Mouse (Mus musculus) midbrain, embryonic 12.5 days (tissue): ENCODE results near the gene Nr5a1. TPM values are rescaled to one million over a fixed set of nuclear protein-coding genes. Genes with fewer than 3 reads are reported as not detected.
A peak's percentile ranks its signal among the peaks of the same experiment; 100 is the strongest.

Source experiments
- ATAC-seq: fragments of 200-750 bp; cut with Nextera tagmentation; 2 replicates; pipeline ENCODE4 v1.8.0; 2017; ENCODE audit warnings: low read depth, moderate TSS enrichment, moderate library complexity; ENCODE audit not compliant: low FRiP score
- H3K27ac ChIP-seq: fragments of 300-500 bp; sonication (generic); replicated peaks from 2 replicates; pipeline ENCODE4 v1.5.1; 2016; ENCODE audit warnings: mild to moderate bottlenecking
- H3K27me3 ChIP-seq: fragments of 300-500 bp; sonication (generic); 2 replicates; pipeline ENCODE4 v1.6.1; 2016; ENCODE audit warnings: mild to moderate bottlenecking
- H3K36me3 ChIP-seq: fragments of 300-500 bp; sonication (generic); 2 replicates; pipeline ENCODE4 v1.6.1; 2016
- H3K4me1 ChIP-seq: fragments of 300-500 bp; sonication (generic); 2 replicates; pipeline ENCODE4 v1.6.1; 2016
- H3K4me2 ChIP-seq: fragments of 300-500 bp; sonication (generic); replicated peaks from 2 replicates; pipeline ENCODE4 v1.6.1; 2016; ENCODE audit warnings: mild to moderate bottlenecking, moderate library complexity
- H3K4me3 ChIP-seq: fragments of 300-500 bp; sonication (generic); 2 replicates; pipeline ENCODE4 v1.5.1; 2016; ENCODE audit warnings: mild to moderate bottlenecking
- H3K9ac ChIP-seq: fragments of 300-500 bp; sonication (generic); replicated peaks from 2 replicates; pipeline ENCODE4 v1.6.1; 2016; ENCODE audit warnings: mild to moderate bottlenecking, moderate library complexity
- H3K9me3 ChIP-seq: fragments of 300-500 bp; sonication (generic); 2 replicates; pipeline ENCODE4 v1.6.1; 2016; ENCODE audit warnings: mild to moderate bottlenecking
- WGBS: fragments of 180-500 bp; shearing (Covaris S2); methylation state at CpG from one replicate; pipeline ENCODE4 v1.1.7; 2016; 5-methylcytosine and 5-hydroxymethylcytosine counted together
- polyA plus RNA-seq: library from polyadenylated mRNA; unstranded; fragments of >200 nt; fragmentation: Nextera tagmentation; extraction: Ambion mirVana; gene quantifications from 2 replicates; pipeline ENCODE4 v1.2.1, GENCODE M21; 2016

Nr5a1 gene
- polyA plus RNA-seq, 1 experiment from 2014 or later: 0.29 TPM

- Histone ChIP-seq H3K36me3 (no peaks in the 10 kb centered on the region), H3K9ac (no peak overlapping the region), H3K27ac (no peak overlapping the region), H3K9me3 (no peaks in the 10 kb centered on the region), H3K4me2 (no peak overlapping the region), H3K4me1 (no peaks in the 10 kb centered on the region), H3K4me3 (no peak overlapping the region), H3K27me3 (peaks cover 22% of the 10 kb centered on the region)
- ATAC-seq: peak; percentile 50
- 56% methylated on average over 9 of the region's 9 CpGs for WGBS
Measured at GRCm38 (mm10) chr2:38675366-38675969, 38.9 kb downstream of the Nr5a1 start.

- Histone ChIP-seq H3K4me1 (0 out of 2 replicates have a peak, but pooled peaks cover 5% of the 10 kb centered on the region), H3K9ac (no peak overlapping the region), H3K4me2 (no peak overlapping the region), H3K27me3 (peaks cover 41% of the 10 kb centered on the region), H3K36me3 (no peaks in the 10 kb centered on the region), H3K4me3 (no peak overlapping the region), H3K27ac (no peak overlapping the region), H3K9me3 (no peaks in the 10 kb centered on the region)
- ATAC-seq: no peak
- WGBS: 64% methylated on average over 11 of the region's 11 CpGs
Measured at GRCm38 (mm10) chr2:38672496-38672895, 41.8 kb downstream of the Nr5a1 start.

- peak overlapping the region; percentile 24 for H3K4me2 ChIP-seq
- no peak overlapping the region for H3K4me3 ChIP-seq
- no peaks in the 10 kb centered on the region for H3K36me3 ChIP-seq
- H3K9me3 ChIP-seq: no peaks in the 10 kb centered on the region
- H3K27me3 ChIP-seq: peaks cover 44% of the 10 kb centered on the region
- no peak overlapping the region for H3K27ac ChIP-seq
- no peak overlapping the region for H3K9ac ChIP-seq
- H3K4me1 ChIP-seq: 0 out of 2 replicates have a peak, but pooled peaks cover 5% of the 10 kb centered on the region
- 14% methylated on average over 17 of the region's 17 CpGs for WGBS
- ATAC-seq: peak; percentile 76
Measured at GRCm38 (mm10) chr2:38668802-38669580, 45.4 kb downstream of the Nr5a1 start.

- no peaks in the 10 kb centered on the region for H3K9me3 ChIP-seq
- H3K4me2 ChIP-seq: no peak overlapping the region
- H3K27me3 ChIP-seq: 0 out of 2 replicates have a peak, but pooled peaks cover 13% of the 10 kb centered on the region
- H3K4me3 ChIP-seq: no peak overlapping the region
- no peaks in the 10 kb centered on the region for H3K4me1 ChIP-seq
- WGBS: 4% methylated on average over 1 of the region's 1 CpGs
- H3K36me3 ChIP-seq: no peaks in the 10 kb centered on the region
- no peak overlapping the region for H3K27ac ChIP-seq
- no peak overlapping the region for H3K9ac ChIP-seq
- ATAC-seq: no peak
Measured at GRCm38 (mm10) chr2:38661398-38661797, 52.9 kb downstream of the Nr5a1 start.

DNA sequence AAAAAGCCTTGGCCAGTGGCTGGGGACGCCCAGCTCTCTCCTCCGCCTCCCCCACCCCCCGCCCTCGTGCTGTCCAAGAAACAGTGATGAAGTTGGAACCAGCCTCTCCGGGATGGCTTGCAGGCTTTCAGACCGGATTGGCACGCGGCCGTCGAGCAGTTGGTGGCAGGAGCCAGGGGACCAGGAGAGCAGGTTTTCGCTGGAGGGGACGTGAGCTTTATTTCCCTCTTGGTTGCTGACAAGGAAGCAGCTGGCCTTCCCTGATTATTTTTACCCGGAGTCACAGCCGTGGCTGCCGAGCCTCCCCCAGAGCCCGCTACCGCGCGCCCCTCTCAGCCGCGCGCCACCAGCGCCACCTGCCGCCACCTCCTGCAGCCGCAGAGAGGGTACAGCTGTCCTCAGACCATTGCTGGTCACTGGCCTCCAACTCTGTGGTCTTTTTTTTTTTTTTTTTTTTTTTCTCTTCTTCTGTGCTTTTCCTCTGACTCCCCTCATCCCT, 56.0 kb downstream of the Nr5a1 start:
- 0% methylated on average over 25 of the region's 25 CpGs for WGBS
- peak; percentile 97 for ATAC-seq
- no peaks in the 10 kb centered on the region for H3K4me1 ChIP-seq
- H3K9ac ChIP-seq: peak overlapping the region; percentile 43; the same call in 1 of the 2 replicates
- peak overlapping the region; percentile 60; the same call in 1 of the 2 replicates for H3K27ac ChIP-seq
- peak overlapping the region; percentile 41 for H3K4me3 ChIP-seq
- 0 out of 2 replicates have a peak, but pooled peaks cover 9% of the 10 kb centered on the region for H3K27me3 ChIP-seq
- peak overlapping the region; percentile 58 for H3K4me2 ChIP-seq
- H3K36me3 ChIP-seq: no peaks in the 10 kb centered on the region
- no peaks in the 10 kb centered on the region for H3K9me3 ChIP-seq

DNA sequence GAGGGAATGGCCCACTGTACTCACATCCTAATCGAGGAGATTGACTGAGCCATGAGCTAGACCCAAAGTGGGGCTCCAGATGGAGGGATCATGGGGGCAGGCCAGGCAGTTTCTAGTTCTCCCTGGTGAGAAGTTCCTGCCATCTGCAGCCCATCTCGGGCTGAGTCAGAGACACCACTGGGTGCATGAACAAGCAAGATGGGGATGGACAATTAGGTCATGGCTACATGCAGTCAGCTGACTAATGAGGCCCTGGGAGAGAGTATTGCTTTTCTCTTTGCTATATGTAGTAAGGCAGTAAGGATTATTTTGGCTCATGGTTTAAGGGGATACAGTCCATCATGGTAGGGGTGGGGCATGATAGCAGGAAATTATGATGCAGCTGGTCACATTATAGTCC, 60.6 kb downstream of the Nr5a1 start:
- H3K9me3 ChIP-seq: no peaks in the 10 kb centered on the region
- H3K4me3 ChIP-seq: no peak overlapping the region
- no peak for ATAC-seq
- no peak overlapping the region for H3K9ac ChIP-seq
- H3K4me2 ChIP-seq: no peak overlapping the region
- 88% methylated on average over 2 of the region's 2 CpGs for WGBS
- no peak overlapping the region for H3K27ac ChIP-seq
- peaks cover 13% of the 10 kb centered on the region; the same call in 1 of the 2 replicates for H3K27me3 ChIP-seq
- H3K36me3 ChIP-seq: no peaks in the 10 kb centered on the region
- no peaks in the 10 kb centered on the region for H3K4me1 ChIP-seq

GRCm38 (mm10) chr2:38653293-38653619, 61.1 kb downstream of the Nr5a1 start:
- Histone ChIP-seq H3K27me3 (peaks cover 13% of the 10 kb centered on the region; the same call in 1 of the 2 replicates), H3K9me3 (no peaks in the 10 kb centered on the region), H3K36me3 (no peaks in the 10 kb centered on the region), H3K27ac (no peak overlapping the region), H3K4me3 (no peak overlapping the region), H3K4me2 (no peak overlapping the region), H3K4me1 (no peaks in the 10 kb centered on the region), H3K9ac (no peak overlapping the region)
- 87% methylated on average over 5 of the region's 5 CpGs for WGBS
- ATAC-seq: no peak

GRCm38 (mm10) chr2:38652565-38653292, 61.6 kb downstream of the Nr5a1 start:
- no peak overlapping the region for H3K4me3 ChIP-seq
- H3K4me1 ChIP-seq: no peaks in the 10 kb centered on the region; the same call in 1 of the 2 replicates
- H3K9ac ChIP-seq: no peak overlapping the region
- no peak overlapping the region for H3K27ac ChIP-seq
- H3K4me2 ChIP-seq: no peak overlapping the region
- WGBS: 69% methylated on average over 10 of the region's 10 CpGs
- peaks cover 13% of the 10 kb centered on the region; the same call in 1 of the 2 replicates for H3K27me3 ChIP-seq
- H3K36me3 ChIP-seq: no peaks in the 10 kb centered on the region
- H3K9me3 ChIP-seq: no peaks in the 10 kb centered on the region
- no peak for ATAC-seq

GRCm38 (mm10) chr2:38652098-38652497, 62.2 kb downstream of the Nr5a1 start:
- 83% methylated on average over 7 of the region's 7 CpGs for WGBS
- Histone ChIP-seq H3K27ac (no peak overlapping the region), H3K27me3 (peaks cover 7% of the 10 kb centered on the region; the same call in 1 of the 2 replicates), H3K4me1 (peaks cover 6% of the 10 kb centered on the region), H3K36me3 (no peaks in the 10 kb centered on the region), H3K9me3 (no peaks in the 10 kb centered on the region), H3K4me3 (no peak overlapping the region), H3K9ac (no peak overlapping the region), H3K4me2 (no peak overlapping the region)
- ATAC-seq: no peak

DNA sequence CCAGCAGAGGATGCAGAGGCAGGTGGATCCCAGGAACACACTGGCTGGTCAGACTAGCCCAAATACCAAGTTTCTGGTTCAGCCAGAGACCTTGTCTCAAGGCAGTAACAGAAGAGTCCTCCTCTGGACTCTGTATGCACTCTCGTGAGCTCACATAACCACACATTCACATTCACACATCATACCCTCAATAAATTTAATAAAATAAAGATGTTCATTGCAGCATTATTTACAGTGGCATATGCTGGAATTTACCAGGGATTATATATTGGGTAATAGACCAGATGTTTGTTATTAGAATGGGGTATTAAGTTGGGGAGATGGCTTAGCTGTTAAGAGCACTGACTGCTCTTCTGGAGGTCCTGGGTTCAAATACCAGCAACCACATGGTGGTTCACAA, 64.0 kb downstream of the Nr5a1 start:
- peaks cover 7% of the 10 kb centered on the region; the same call in 1 of the 2 replicates for H3K27me3 ChIP-seq
- H3K9ac ChIP-seq: no peak overlapping the region
- H3K36me3 ChIP-seq: no peaks in the 10 kb centered on the region
- H3K9me3 ChIP-seq: no peaks in the 10 kb centered on the region
- WGBS: 93% methylated on average over 1 of the region's 1 CpGs
- no peak overlapping the region for H3K27ac ChIP-seq
- H3K4me1 ChIP-seq: peaks cover 8% of the 10 kb centered on the region
- no peak overlapping the region for H3K4me3 ChIP-seq
- ATAC-seq: no peak
- no peak overlapping the region for H3K4me2 ChIP-seq

GRCm38 (mm10) chr2:38647661-38648060, 66.7 kb downstream of the Nr5a1 start:
- Histone ChIP-seq H3K4me3 (no peak overlapping the region), H3K4me1 (peaks cover 14% of the 10 kb centered on the region), H3K27ac (no peak overlapping the region), H3K27me3 (0 out of 2 replicates have a peak, but pooled peaks cover 3% of the 10 kb centered on the region), H3K36me3 (no peaks in the 10 kb centered on the region), H3K4me2 (no peak overlapping the region), H3K9ac (no peak overlapping the region), H3K9me3 (no peaks in the 10 kb centered on the region)
- ATAC-seq: no peak
- WGBS: 87% methylated on average over 7 of the region's 7 CpGs
